In the genomic region with DNA sequence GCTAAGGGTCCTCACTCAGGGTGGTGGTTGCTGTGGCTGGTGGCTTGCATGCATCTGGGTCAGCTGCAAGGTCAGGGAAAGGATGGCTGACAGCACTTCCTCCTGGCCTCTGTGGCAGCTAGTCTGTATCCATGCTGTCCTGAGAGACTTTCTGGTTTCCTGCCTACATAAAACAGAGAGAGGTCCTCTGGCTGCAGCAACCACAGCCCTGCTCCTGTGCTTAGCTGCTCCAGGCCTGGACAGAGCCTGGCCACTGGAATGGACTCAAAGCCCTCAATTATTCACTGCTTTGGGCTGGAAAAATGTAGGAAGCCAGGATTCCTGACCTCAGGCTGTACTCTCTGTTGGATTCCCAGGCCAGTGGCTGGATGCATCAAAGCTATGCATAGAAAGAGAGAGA, we compare ENCODE assay signal across 1 mouse cellular context.
TF ChIP-seq lines count a peak whose summit lies in the region.

No protein-coding gene starts in this region.

TF ChIP-seq in myocyte, 11 proteins besides CTCF, POLR2A, EP300 and RAD21 (continued from another document):
- TF ChIP-seq POLR2AphosphoS2 (IDR thresholded peaks at IDR 0.05; ENCODE audit: insufficient read length, low read depth): no peak
- no peak for TF ChIP-seq TCF3 (IDR thresholded peaks at IDR 0.05; ENCODE audit: insufficient read length, low read depth)
- TF ChIP-seq REST (IDR thresholded peaks at IDR 0.05; ENCODE audit: insufficient read depth, insufficient read length): no peak
